Mouse (Mus musculus) spleen, adult 2 months (tissue): ENCODE measurements around the gene Fam24a. TPM values are rescaled to one million over a fixed set of nuclear protein-coding genes. Genes with fewer than 3 reads are reported as not detected.
A peak's percentile ranks its signal among the peaks of the same experiment; 100 is the strongest.

Source experiments
- DNase-seq, 2 experiments: peaks; one replicate each; pipeline versions ENCODE4 v3.0.0 to v3.0.0-alpha.2; 2012 to 2021; ENCODE audit warnings: low spot score in 2 of 2, low read depth in 1 of 2
- H3K27ac ChIP-seq: fragments of 200-500 bp; 2 replicates; pipeline ENCODE4 v1.5.1; 2012; ENCODE audit warnings: low read length, inconsistent platforms; ENCODE audit not compliant: insufficient read depth
- H3K27me3 ChIP-seq: fragments of 200-500 bp; 2 replicates; pipeline ENCODE4 v1.6.1; 2012; ENCODE audit warnings: mild to moderate bottlenecking, moderate library complexity, low read length, inconsistent platforms; ENCODE audit not compliant: control insufficient read depth, insufficient read depth
- H3K36me3 ChIP-seq: fragments of 200-500 bp; 2 replicates; pipeline ENCODE4 v1.6.1; 2012; ENCODE audit warnings: mild to moderate bottlenecking, low read length, inconsistent platforms; ENCODE audit not compliant: control insufficient read depth, insufficient read depth
- H3K4me1 ChIP-seq: fragments of 200-500 bp; 2 replicates; pipeline ENCODE4 v1.6.1; 2011; ENCODE audit warnings: inconsistent platforms; ENCODE audit not compliant: control insufficient read depth, insufficient read depth, insufficient read length
- H3K4me3 ChIP-seq: fragments of 200-500 bp; 2 replicates; pipeline ENCODE4 v1.5.1; 2011; ENCODE audit warnings: mild to moderate bottlenecking, inconsistent platforms; ENCODE audit not compliant: insufficient read depth, insufficient read length; ENCODE audit errors: extremely low read depth
- CTCF ChIP-seq: fragments of 200-500 bp; IDR thresholded peaks from 2 replicates; pipeline ENCODE4 v1.5.1; 2011; ENCODE audit warnings: mild to moderate bottlenecking, inconsistent platforms; ENCODE audit not compliant: insufficient read depth, insufficient read length, insufficient replicate concordance; ENCODE audit errors: extremely low read depth
- POLR2A ChIP-seq: fragments of 200-500 bp; IDR thresholded peaks from 2 replicates; pipeline ENCODE4 v1.6.1; 2011; ENCODE audit warnings: low read depth, low read length, inconsistent platforms
- WGBS: fragments of 180-500 bp; shearing (Covaris S2); methylation state at CpG from one replicate; pipeline ENCODE4 v1.1.7; 2018; 5-methylcytosine and 5-hydroxymethylcytosine counted together
- polyA plus RNA-seq: library from polyadenylated mRNA; depleted of rRNA; stranded (reverse); fragments of >200 nt; gene quantifications from 2 replicates; pipeline ENCODE4 v1.2.3, GENCODE M21; 2012; rRNA removed

Fam24a gene
- polyA plus RNA-seq, 1 experiment, result not detected

- no peak for TF ChIP-seq POLR2A
- no peak for TF ChIP-seq CTCF
- Histone ChIP-seq H3K4me1 (peaks cover 3% of the 10 kb centered on the region; the same call in 1 of the 2 replicates), H3K27ac (peak overlapping the region; percentile 75), H3K27me3 (no peaks in the 10 kb centered on the region), H3K36me3 (peaks cover 1% of the 10 kb centered on the region), H3K4me3 (peak overlapping the region; percentile 98)
- DNase-seq, result no peak
- WGBS, result 2% methylated on average over 35 of the region's 35 CpGs
These were observed 28.6 kb downstream of the Fam24a start for GRCm38 (mm10) chr7:131362269-131362614.

- peak within 1 kb of the TSS; percentile 98 for H3K4me3 ChIP-seq
- TF ChIP-seq POLR2A, result no peak; the same call in 1 of the 2 replicates
- TF ChIP-seq CTCF, result no peak
- peak within 1 kb of the TSS; percentile 89 for H3K27ac ChIP-seq
- H3K36me3 ChIP-seq, result peaks cover 1% of the 10 kb centered on the region; the same call in 1 of the 2 replicates
- peak; percentile 78 to 84 for DNase-seq
- WGBS, result under 1% methylated on average over 55 of the region's 55 CpGs
- no peaks in the 10 kb centered on the region for H3K27me3 ChIP-seq
- H3K4me1 ChIP-seq, result peaks cover 3% of the 10 kb centered on the region; the same call in 1 of the 2 replicates
These were observed 29.1 kb downstream of the Fam24a start, which contains the start of gene 2310057M21Rik for GRCm38 (mm10) chr7:131362615-131363300. Gene 2310057M21Rik, minus strand, starts transcription at chr7:131362759.

GRCm38 (mm10) chr7:131364131-131364530 lies 30.5 kb downstream of the Fam24a start:
- WGBS, result 96% methylated on average over 8 of the region's 8 CpGs
- TF ChIP-seq CTCF, result no peak
- no peak for TF ChIP-seq POLR2A
- H3K36me3 ChIP-seq, result peaks cover 1% of the 10 kb centered on the region; the same call in 1 of the 2 replicates
- H3K27me3 ChIP-seq, result no peaks in the 10 kb centered on the region
- no peak for DNase-seq
- no peak overlapping the region for H3K4me3 ChIP-seq
- H3K27ac ChIP-seq, result no peak overlapping the region
- H3K4me1 ChIP-seq, result peaks cover 3% of the 10 kb centered on the region; the same call in 1 of the 2 replicates

GRCm38 (mm10) chr7:131370648-131371469 lies 37.2 kb downstream of the Fam24a start, which contains the start of gene Pstk:
Gene Pstk, plus strand, starts transcription at chr7:131371141.
- TF ChIP-seq CTCF (peak; percentile 85), POLR2A (peak; percentile 69)
- Histone ChIP-seq H3K36me3 (no peaks in the 10 kb centered on the region), H3K4me1 (no peaks in the 10 kb centered on the region; the same call in 1 of the 2 replicates), H3K27me3 (no peaks in the 10 kb centered on the region), H3K27ac (peak within 1 kb of the TSS; percentile 82), H3K4me3 (peak within 1 kb of the TSS; percentile 81)
- DNase-seq, result peak; percentile 72 to 82
- WGBS, result 1% methylated on average over 46 of the region's 47 CpGs

- Histone ChIP-seq H3K27ac (peak overlapping the region; percentile 82), H3K36me3 (no peaks in the 10 kb centered on the region), H3K4me1 (no peaks in the 10 kb centered on the region; the same call in 1 of the 2 replicates), H3K27me3 (no peaks in the 10 kb centered on the region), H3K4me3 (peak overlapping the region; percentile 81)
- WGBS, result 14% methylated on average over 9 of the region's 9 CpGs
- no peak for DNase-seq
- TF ChIP-seq CTCF, result no peak
- no peak for TF ChIP-seq POLR2A
These were observed 37.8 kb downstream of the Fam24a start for GRCm38 (mm10) chr7:131371470-131371860.

GRCm38 (mm10) chr7:131371880-131372651 lies 38.4 kb downstream of the Fam24a start:
- no peak overlapping the region for H3K4me3 ChIP-seq
- no peak for TF ChIP-seq CTCF
- no peak for TF ChIP-seq POLR2A
- no peaks in the 10 kb centered on the region for H3K36me3 ChIP-seq
- no peak overlapping the region for H3K27ac ChIP-seq
- 71% methylated on average over 9 of the region's 9 CpGs for WGBS
- DNase-seq, result no peak
- no peaks in the 10 kb centered on the region for H3K27me3 ChIP-seq
- no peaks in the 10 kb centered on the region; the same call in 1 of the 2 replicates for H3K4me1 ChIP-seq

Other genes starting within 250 kb of the Fam24a start
- gene 4933402N03Rik, start 187.6 kb upstream of the Fam24a start, polyA plus RNA-seq, result not detected in 2 replicates
- 0.32 and 0.41 TPM in 2 replicates for gene 5430419D17Rik, start 159.5 kb upstream of the Fam24a start, polyA plus RNA-seq
- gene Cuzd1, start 11.6 kb upstream of the Fam24a start, polyA plus RNA-seq, result 12.0 and 16.5 TPM in 2 replicates
- gene Fam24b, start 4.3 kb upstream of the Fam24a start, polyA plus RNA-seq, result not detected in 2 replicates
- gene 2310057M21Rik, start 28.9 kb downstream of the Fam24a start, polyA plus RNA-seq, result 3.5 and 4.1 TPM in 2 replicates
- gene Pstk, start 37.3 kb downstream of the Fam24a start, polyA plus RNA-seq, result 23.9 and 29.4 TPM in 2 replicates
- 7.2 and 9.8 TPM in 2 replicates for gene Ikzf5, start 76.7 kb downstream of the Fam24a start, polyA plus RNA-seq
- 2.2 and 2.3 TPM in 2 replicates for gene Acadsb, start 76.7 kb downstream of the Fam24a start, polyA plus RNA-seq
- gene Hmx3, start 209.0 kb downstream of the Fam24a start, polyA plus RNA-seq, result not detected in 2 replicates
- gene Hmx2, start 214.9 kb downstream of the Fam24a start, polyA plus RNA-seq, result 0.05 TPM in 1 of 2 replicates, not detected in the other
- 51.3 and 54.8 TPM in 2 replicates for gene Bub3, start 226.4 kb downstream of the Fam24a start, polyA plus RNA-seq